Mouse (Mus musculus): ENCODE data around the gene Gm20388. TPM values are rescaled to one million over a fixed set of nuclear protein-coding genes. Genes with fewer than 3 reads are reported as not detected.

Gene Gm20388
- total and polyA plus RNA-seq, 3 experiments: 0.02 to 0.05 TPM; not detected in 1

DNA sequence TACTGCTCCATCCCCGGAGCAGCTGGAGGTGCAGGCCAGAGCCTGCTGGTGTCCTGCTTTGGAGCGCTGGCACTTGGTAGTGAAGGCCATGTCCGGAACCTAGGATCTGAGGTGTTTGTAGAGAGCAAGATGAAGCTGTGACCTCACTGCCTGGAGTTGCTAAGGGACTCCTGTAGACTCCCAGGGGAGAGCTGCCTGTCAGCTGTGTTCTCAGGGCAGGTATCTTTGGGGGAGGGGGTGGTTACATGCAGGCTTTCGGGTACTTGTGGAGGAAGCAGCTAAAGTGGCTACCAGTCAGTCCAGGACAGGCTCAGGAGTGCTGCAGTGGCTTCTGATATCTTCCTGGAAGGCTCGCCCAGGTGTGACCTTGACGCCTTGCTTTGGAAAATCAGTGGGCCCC is 4328.7 kb downstream of the Gm20388 start:
- DNase-seq (ENCODE audit: low spot score) (no peak), ATAC-seq (ENCODE audit: extremely low read depth, insufficient number of reproducible peaks, low FRiP score, poor library complexity, severe bottlenecking) (no peak)
- Histone ChIP-seq H3K36me3 (replicated peaks) (no peaks in the 10 kb centered on the region), H3K4me1 (ENCODE audit: insufficient read depth, low read depth, low read length) (no peaks in the 10 kb centered on the region), H3K4me3 (ENCODE audit: low read depth, low read length) (no peak overlapping the region), H3K27me3 (ENCODE audit: insufficient read depth, low read length) (no peaks in the 10 kb centered on the region), H3K9me3 (replicated peaks) (peaks cover 69% of the 10 kb centered on the region)
- no peak for TF ChIP-seq GATA2 (IDR thresholded peaks at IDR 0.05; ENCODE audit: borderline replicate concordance, low read depth, low read length)
- TF ChIP-seq POLR2AphosphoS5 (IDR thresholded peaks at IDR 0.05; ENCODE audit: insufficient replicate concordance, low read depth, low read length): no peak
- no peak for TF ChIP-seq CTCF (IDR thresholded peaks at IDR 0.05; ENCODE audit: low read depth, low read length)
- no peak for TF ChIP-seq GATA1 (IDR thresholded peaks at IDR 0.05; ENCODE audit: borderline replicate concordance, low read length)
- TF ChIP-seq TAL1 (conservative IDR thresholded peaks at IDR 0.05; ENCODE audit: low read depth, low read length): no peak

DNA sequence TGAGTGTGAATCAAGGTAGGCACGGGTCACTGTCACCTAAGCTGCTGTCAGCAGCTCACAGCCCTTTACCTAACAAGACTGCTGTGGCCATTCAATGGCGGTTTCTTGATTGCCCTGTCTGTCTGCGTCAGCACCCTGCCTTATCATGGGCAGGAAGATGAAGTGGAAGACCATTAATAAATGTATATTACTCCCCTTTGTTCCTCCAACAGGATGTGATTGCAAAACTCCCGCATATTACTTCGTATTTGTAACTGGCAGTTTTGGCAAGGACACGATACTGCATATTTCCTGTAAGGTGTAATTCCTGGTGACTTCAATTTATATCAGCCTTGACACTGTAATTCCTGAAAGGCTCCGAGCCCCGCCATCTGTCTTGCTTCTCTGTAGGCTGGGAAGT is 4330.3 kb downstream of the Gm20388 start:
- Histone ChIP-seq H3K4me3 (ENCODE audit: low read depth, low read length) (no peak overlapping the region), H3K36me3 (replicated peaks) (no peaks in the 10 kb centered on the region), H3K27me3 (ENCODE audit: insufficient read depth, low read length) (no peaks in the 10 kb centered on the region), H3K9me3 (replicated peaks) (peaks cover 71% of the 10 kb centered on the region), H3K4me1 (ENCODE audit: insufficient read depth, low read depth, low read length) (no peaks in the 10 kb centered on the region)
- no peak for ATAC-seq (ENCODE audit: extremely low read depth, insufficient number of reproducible peaks, low FRiP score, poor library complexity, severe bottlenecking)
- DNase-seq (ENCODE audit: low spot score): no peak
- TF ChIP-seq CTCF (IDR thresholded peaks at IDR 0.05; ENCODE audit: low read depth, low read length) (no peak), GATA2 (IDR thresholded peaks at IDR 0.05; ENCODE audit: borderline replicate concordance, low read depth, low read length) (no peak), TAL1 (conservative IDR thresholded peaks at IDR 0.05; ENCODE audit: low read depth, low read length) (no peak), GATA1 (IDR thresholded peaks at IDR 0.05; ENCODE audit: borderline replicate concordance, low read length) (no peak), POLR2AphosphoS5 (IDR thresholded peaks at IDR 0.05; ENCODE audit: insufficient replicate concordance, low read depth, low read length) (no peak)

DNA sequence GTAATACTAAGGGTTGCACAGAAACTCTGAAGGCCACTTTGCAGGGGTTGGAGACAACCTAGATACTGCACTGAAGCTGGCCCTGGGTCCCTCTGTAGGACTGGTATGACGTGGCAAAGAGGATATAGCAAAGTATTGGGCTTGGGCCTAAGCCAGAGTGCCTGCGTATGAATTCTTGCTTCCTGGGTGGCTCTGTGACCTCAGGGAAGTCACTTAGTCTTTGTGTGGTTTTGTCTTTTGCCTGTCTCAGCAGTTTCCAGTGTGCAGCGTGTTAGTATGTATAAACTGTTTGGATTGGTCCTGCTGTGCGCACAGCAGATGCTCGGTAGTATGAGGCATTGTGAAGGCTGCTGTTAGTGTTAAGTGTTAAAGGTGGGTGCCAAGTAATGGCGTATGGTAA is 4331.6 kb downstream of the Gm20388 start:
- H3K9me3 ChIP-seq (replicated peaks): peaks cover 78% of the 10 kb centered on the region
- H3K4me3 ChIP-seq (ENCODE audit: low read depth, low read length): no peak overlapping the region
- H3K36me3 ChIP-seq (replicated peaks): no peaks in the 10 kb centered on the region
- no peaks in the 10 kb centered on the region for H3K27me3 ChIP-seq (ENCODE audit: insufficient read depth, low read length)
- H3K4me1 ChIP-seq (ENCODE audit: insufficient read depth, low read depth, low read length): no peaks in the 10 kb centered on the region
- TF ChIP-seq TAL1 (conservative IDR thresholded peaks at IDR 0.05; ENCODE audit: low read depth, low read length) (no peak), CTCF (IDR thresholded peaks at IDR 0.05; ENCODE audit: low read depth, low read length) (no peak), POLR2AphosphoS5 (IDR thresholded peaks at IDR 0.05; ENCODE audit: insufficient replicate concordance, low read depth, low read length) (no peak), GATA1 (IDR thresholded peaks at IDR 0.05; ENCODE audit: borderline replicate concordance, low read length) (no peak), GATA2 (IDR thresholded peaks at IDR 0.05; ENCODE audit: borderline replicate concordance, low read depth, low read length) (no peak)
- DNase-seq (ENCODE audit: low spot score): no peak
- no peak for ATAC-seq (ENCODE audit: extremely low read depth, insufficient number of reproducible peaks, low FRiP score, poor library complexity, severe bottlenecking)

DNA sequence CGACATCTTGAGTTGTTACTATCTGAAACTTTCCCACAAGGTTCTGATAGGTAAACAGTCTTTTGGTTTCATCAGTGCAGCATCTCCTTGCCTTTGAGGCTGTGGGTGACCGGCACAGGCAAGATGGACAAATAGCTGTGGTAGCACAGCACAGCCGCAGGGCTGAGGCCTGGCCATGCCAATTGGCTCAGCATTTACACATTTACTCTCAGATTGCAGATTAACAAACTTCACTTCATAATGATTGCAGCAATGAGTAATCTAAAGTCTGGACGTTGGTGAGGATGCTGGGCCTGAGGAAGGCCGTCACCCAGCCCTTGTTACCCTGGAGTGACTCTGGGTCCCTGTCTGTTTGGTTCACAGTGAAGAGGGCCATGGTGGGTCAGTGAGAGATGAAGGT is 4332.3 kb downstream of the Gm20388 start:
- no peaks in the 10 kb centered on the region for H3K27me3 ChIP-seq (ENCODE audit: insufficient read depth, low read length)
- no peaks in the 10 kb centered on the region for H3K36me3 ChIP-seq (replicated peaks)
- DNase-seq (ENCODE audit: low spot score) (no peak), ATAC-seq (ENCODE audit: extremely low read depth, insufficient number of reproducible peaks, low FRiP score, poor library complexity, severe bottlenecking) (no peak)
- TF ChIP-seq TAL1 (conservative IDR thresholded peaks at IDR 0.05; ENCODE audit: low read depth, low read length) (no peak), GATA2 (IDR thresholded peaks at IDR 0.05; ENCODE audit: borderline replicate concordance, low read depth, low read length) (no peak), CTCF (IDR thresholded peaks at IDR 0.05; ENCODE audit: low read depth, low read length) (no peak), GATA1 (IDR thresholded peaks at IDR 0.05; ENCODE audit: borderline replicate concordance, low read length) (no peak), POLR2AphosphoS5 (IDR thresholded peaks at IDR 0.05; ENCODE audit: insufficient replicate concordance, low read depth, low read length) (no peak)
- no peaks in the 10 kb centered on the region for H3K4me1 ChIP-seq (ENCODE audit: insufficient read depth, low read depth, low read length)
- H3K9me3 ChIP-seq (replicated peaks): peaks cover 77% of the 10 kb centered on the region
- H3K4me3 ChIP-seq (ENCODE audit: low read depth, low read length): no peak overlapping the region

DNA sequence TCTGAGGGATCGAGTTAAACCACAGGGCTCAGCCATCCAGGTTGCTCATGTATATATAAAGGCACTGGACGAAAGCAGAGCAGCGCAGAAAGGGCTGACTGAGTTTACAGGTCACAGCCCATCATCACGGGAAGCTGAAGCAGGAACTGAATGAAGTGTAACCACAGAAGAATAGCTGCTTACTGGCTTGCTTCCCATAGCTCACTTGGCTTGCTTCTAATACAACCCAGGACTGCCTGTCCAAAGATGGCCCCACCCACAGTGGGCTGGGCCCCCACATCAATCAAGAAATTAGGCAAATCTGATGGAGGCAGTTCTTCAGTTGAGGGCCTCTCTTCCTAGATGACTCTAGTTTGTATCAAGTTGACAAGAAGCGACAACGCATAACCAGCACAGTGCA is 4336.9 kb downstream of the Gm20388 start:
- no peak for DNase-seq (ENCODE audit: low spot score)
- no peaks in the 10 kb centered on the region for H3K4me1 ChIP-seq (ENCODE audit: insufficient read depth, low read depth, low read length)
- no peak for TF ChIP-seq CTCF (IDR thresholded peaks at IDR 0.05; ENCODE audit: low read depth, low read length)

DNA sequence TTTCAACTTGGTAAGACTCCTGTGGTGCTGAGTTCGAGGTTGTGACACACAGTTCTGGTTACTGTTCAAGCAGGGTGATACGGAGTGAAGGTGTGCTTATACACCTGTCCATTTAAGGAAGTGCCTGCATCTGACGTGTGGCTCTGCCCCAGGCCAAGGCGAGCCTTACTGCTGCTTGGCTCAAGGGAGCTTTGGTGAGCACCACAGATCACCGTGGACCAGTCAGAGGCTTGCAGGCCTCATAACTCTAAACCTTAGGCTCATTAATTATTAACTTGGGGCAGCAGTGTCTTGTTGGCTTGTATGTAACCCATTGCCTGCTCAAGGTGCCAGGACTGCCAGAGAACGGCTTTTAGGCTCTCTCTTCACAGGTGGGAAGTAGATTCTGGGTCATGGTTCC is 4338.0 kb downstream of the Gm20388 start:
- no peak for DNase-seq (ENCODE audit: low spot score)
- H3K27me3 ChIP-seq (ENCODE audit: insufficient read depth, low read length): no peaks in the 10 kb centered on the region; the same call in 1 of the 2 replicates
- H3K9me3 ChIP-seq (replicated peaks): peaks cover 68% of the 10 kb centered on the region
- no peaks in the 10 kb centered on the region for H3K36me3 ChIP-seq (replicated peaks)
- H3K4me1 ChIP-seq (ENCODE audit: insufficient read depth, low read depth, low read length): no peaks in the 10 kb centered on the region
- H3K4me3 ChIP-seq (ENCODE audit: low read depth, low read length): no peak overlapping the region
- no peak for TF ChIP-seq GATA1 (IDR thresholded peaks at IDR 0.05; ENCODE audit: borderline replicate concordance, low read length)
- TF ChIP-seq TAL1 (conservative IDR thresholded peaks at IDR 0.05; ENCODE audit: low read depth, low read length): no peak
- TF ChIP-seq CTCF (IDR thresholded peaks at IDR 0.05; ENCODE audit: low read depth, low read length): no peak
- no peak for TF ChIP-seq POLR2AphosphoS5 (IDR thresholded peaks at IDR 0.05; ENCODE audit: insufficient replicate concordance, low read depth, low read length)
- TF ChIP-seq GATA2 (IDR thresholded peaks at IDR 0.05; ENCODE audit: borderline replicate concordance, low read depth, low read length): no peak
- ATAC-seq (ENCODE audit: extremely low read depth, insufficient number of reproducible peaks, low FRiP score, poor library complexity, severe bottlenecking): no peak

More for the DNA sequence above, 4336.9 kb downstream of the Gm20388 start:
- ATAC-seq (ENCODE audit: extremely low read depth, insufficient number of reproducible peaks, low FRiP score, poor library complexity, severe bottlenecking): no peak
- Histone ChIP-seq H3K9me3 (replicated peaks) (peaks cover 71% of the 10 kb centered on the region), H3K36me3 (replicated peaks) (no peaks in the 10 kb centered on the region), H3K27me3 (ENCODE audit: insufficient read depth, low read length) (no peaks in the 10 kb centered on the region), H3K4me3 (ENCODE audit: low read depth, low read length) (no peak overlapping the region)

DNA sequence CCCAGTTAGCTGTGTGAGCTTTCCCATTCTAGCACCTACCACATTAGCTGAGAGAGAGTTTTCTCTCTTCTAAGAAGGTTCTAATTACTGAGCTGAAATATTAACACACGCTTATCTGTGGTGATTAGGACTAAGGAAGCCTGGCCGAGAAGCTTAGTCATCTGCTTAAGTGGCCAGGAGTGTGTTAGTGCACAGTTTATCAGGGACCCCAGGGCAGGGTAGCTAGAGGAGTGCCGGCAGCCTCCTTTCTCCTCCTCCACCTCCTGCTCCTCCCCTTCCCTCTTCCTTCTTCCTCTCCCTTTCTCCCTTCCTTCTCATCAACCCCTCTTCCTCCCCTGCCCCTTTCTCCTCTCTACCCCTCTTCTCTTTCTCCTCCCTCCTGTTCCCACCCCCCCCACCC is 4339.6 kb downstream of the Gm20388 start:
- no peak for ATAC-seq (ENCODE audit: extremely low read depth, insufficient number of reproducible peaks, low FRiP score, poor library complexity, severe bottlenecking)
- H3K27me3 ChIP-seq (ENCODE audit: insufficient read depth, low read length): no peaks in the 10 kb centered on the region; the same call in 1 of the 2 replicates
- no peaks in the 10 kb centered on the region for H3K36me3 ChIP-seq (replicated peaks)
- no peak overlapping the region for H3K4me3 ChIP-seq (ENCODE audit: low read depth, low read length)
- peaks cover 63% of the 10 kb centered on the region for H3K9me3 ChIP-seq (replicated peaks)
- DNase-seq (ENCODE audit: low spot score): no peak
- TF ChIP-seq POLR2AphosphoS5 (IDR thresholded peaks at IDR 0.05; ENCODE audit: insufficient replicate concordance, low read depth, low read length): no peak
- TF ChIP-seq GATA2 (IDR thresholded peaks at IDR 0.05; ENCODE audit: borderline replicate concordance, low read depth, low read length): no peak
- no peak for TF ChIP-seq TAL1 (conservative IDR thresholded peaks at IDR 0.05; ENCODE audit: low read depth, low read length)
- TF ChIP-seq GATA1 (IDR thresholded peaks at IDR 0.05; ENCODE audit: borderline replicate concordance, low read length): no peak
- no peak for TF ChIP-seq CTCF (IDR thresholded peaks at IDR 0.05; ENCODE audit: low read depth, low read length)
- no peaks in the 10 kb centered on the region for H3K4me1 ChIP-seq (ENCODE audit: insufficient read depth, low read depth, low read length)

All from G1E (cell line).